In genomic region chr5:35836992-35837391, GRCm38 (mm10) we compare ENCODE assay signal across 20 mouse cellular contexts. TPM values are rescaled to one million over a fixed set of nuclear protein-coding genes. Genes with fewer than 3 reads are reported as not detected.
A peak's percentile ranks its signal among the peaks of the same experiment; 100 is the strongest.
DNase-seq lines count a peak whose midpoint lies in the region; ATAC-seq and TF ChIP-seq lines count a peak whose summit lies in the region.
"Had no signal": no experiment of that assay in that cellular context is flagged by ENCODE, and none has a peak within 500 bp of the region (broad histone marks: within the 10 kb centered on the region; RNA-seq: fewer than 3 reads in every experiment).

No protein-coding gene starts in this region.

- H3K4me3 ChIP-seq in cortical plate, adult 2 months (ENCODE audit: insufficient read depth, low read length) = no peak overlapping the region
- H3K4me3 ChIP-seq: embryonic facial prominence, embryonic 15.5 days; erythroblast, embryonic 14.5 days; forebrain, embryonic 10.5 days; heart, embryonic 13.5 days; hindbrain, embryonic 15.5 days had no signal

- H3K27ac ChIP-seq in cortical plate, adult 2 months (ENCODE audit: insufficient read depth, low read length) = peak overlapping the region; percentile 28; the same call in 1 of the 2 replicates
- H3K27ac ChIP-seq: embryonic facial prominence, embryonic 15.5 days; forebrain, embryonic 10.5 days; heart, embryonic 13.5 days; hindbrain, embryonic 15.5 days had no signal

- TF ChIP-seq POLR2A in cortical plate, adult 2 months (IDR thresholded peaks at IDR 0.05; ENCODE audit: extremely low read depth, insufficient read depth, low read length) = no peak

- TF ChIP-seq CTCF in cortical plate, adult 2 months (IDR thresholded peaks at IDR 0.05; ENCODE audit: extremely low read depth, insufficient read depth, low read length) = no peak

- no peak for ATAC-seq in monocyte, adult 5-6 weeks (replicated peaks; ENCODE audit: insufficient number of reproducible peaks, low FRiP score, low TSS enrichment, poor library complexity, severe bottlenecking)
- ATAC-seq: forebrain, embryonic 14.5 days had no signal

- H3K4me1 ChIP-seq in cortical plate, adult 2 months (ENCODE audit: control insufficient read depth, insufficient read depth, low read length) = peaks cover 6% of the 10 kb centered on the region
- H3K4me1 ChIP-seq: embryonic facial prominence, embryonic 15.5 days; hindbrain, embryonic 15.5 days had no signal

- DNase-seq in left cerebral cortex, adult 18-20 months (ENCODE audit: low spot score in 2 of 2) = peak; percentile 64 to 77
- DNase-seq in left cerebral cortex, adult 11 months (ENCODE audit: low spot score) = no peak
- DNase-seq in right cerebral cortex, adult 18-20 months = peak; percentile 76
- no peak for DNase-seq in right cerebral cortex, postnatal 14 days
- DNase-seq: adrenal gland, adult 2 months; adrenal gland, postnatal 25 days; cerebellum, adult 2 months; cerebellum, postnatal 10 days; embryo, embryonic 11 days; gastrocnemius, postnatal 36 days; heart, adult 11 months; heart, postnatal 36 days had no signal

RNA-seq across cellular contexts. Expression of gene Afap1, which starts 56.1 kb away (rescaled TPM):
- 10 to 100 TPM; 28.3 to 29.1 TPM for total RNA-seq in left cerebral cortex, adult 18-20 months (2021)
- polyA plus RNA-seq in cortical plate, adult 2 months (2012; rRNA removed) = 12.3 and 14.1 TPM in 2 replicates
- total RNA-seq in monocyte, adult 5-6 weeks (2017) = 0.86 to 1.9 TPM (median 1.3 TPM) in 3 replicates

Comparison
In these comparisons a context has a peak if more than half of its experiments do, and no peak if none do; other contexts are left out.
1. DNase-seq: peak in left cerebral cortex, adult 18-20 months (2 of 2) and right cerebral cortex, adult 18-20 months (single experiment); none in left cerebral cortex, adult 11 months (single experiment) and right cerebral cortex, postnatal 14 days (single experiment).